Mouse (Mus musculus): ENCODE data around the gene Dot1l. TPM values are rescaled to one million over a fixed set of nuclear protein-coding genes. Genes with fewer than 3 reads are reported as not detected.
"Not testable (repeated sequence)": the region's sequence is repeated elsewhere in the genome, so short reads cannot be mapped to it uniquely, and the experiment has no call there.

Gene Dot1l
- total RNA-seq, 2 experiments from 2014 or later, result 53.2 to 64.6 TPM

DNA sequence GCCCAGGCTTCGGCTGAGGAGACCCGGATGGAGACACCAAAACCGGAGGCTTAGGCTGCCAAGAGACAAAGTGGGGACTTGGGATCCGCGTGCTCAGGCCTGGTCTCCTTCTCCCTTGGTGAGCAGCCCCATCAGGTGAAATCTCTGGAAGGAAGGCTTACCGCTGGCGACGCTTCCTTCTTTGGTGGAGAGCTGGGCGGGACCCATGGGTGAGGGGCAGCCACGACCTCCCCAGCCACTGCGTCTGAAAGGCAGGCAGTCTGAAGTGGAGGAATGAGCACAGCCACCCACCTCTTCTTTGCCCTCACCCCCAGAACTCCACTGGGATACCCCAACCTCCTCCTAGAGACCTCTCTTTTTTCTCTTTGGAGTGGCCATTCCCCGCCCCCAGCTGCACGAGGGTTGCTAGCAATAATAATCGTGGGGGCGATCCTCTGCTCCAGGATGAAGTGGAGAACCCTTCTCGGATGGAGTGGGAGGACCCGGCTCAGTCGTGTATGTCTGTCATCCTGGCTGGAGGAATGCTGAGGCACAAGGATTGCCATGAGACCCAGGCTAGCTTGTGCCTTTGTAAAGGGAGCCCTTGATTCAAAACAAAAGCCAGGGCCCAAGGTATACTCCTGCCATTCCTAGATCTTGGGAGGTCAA, 54.1 kb downstream of the Dot1l start:
- DNase-seq, result no peak

DNA sequence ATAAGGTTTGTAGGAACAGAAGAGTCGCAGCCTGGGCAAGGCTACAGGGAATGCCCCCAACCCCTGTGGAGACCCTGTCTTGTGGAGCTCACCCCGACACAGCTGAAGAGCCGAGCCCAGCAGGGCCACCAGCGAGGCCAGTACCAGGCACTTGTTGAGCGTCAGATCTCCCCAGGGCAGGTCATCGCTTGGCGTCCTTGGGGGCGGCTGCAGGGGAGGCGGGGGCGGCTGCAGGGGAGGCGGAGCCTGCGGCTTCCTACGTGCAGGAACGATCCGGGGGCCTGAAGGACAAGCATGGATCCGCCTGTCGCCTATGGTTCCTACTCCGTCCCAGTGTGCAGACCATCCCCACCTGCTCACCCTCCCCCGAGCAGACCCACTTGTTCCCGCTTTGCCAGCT, 55.1 kb downstream of the Dot1l start:
- peak; percentile 78 to 85 for DNase-seq

DNA sequence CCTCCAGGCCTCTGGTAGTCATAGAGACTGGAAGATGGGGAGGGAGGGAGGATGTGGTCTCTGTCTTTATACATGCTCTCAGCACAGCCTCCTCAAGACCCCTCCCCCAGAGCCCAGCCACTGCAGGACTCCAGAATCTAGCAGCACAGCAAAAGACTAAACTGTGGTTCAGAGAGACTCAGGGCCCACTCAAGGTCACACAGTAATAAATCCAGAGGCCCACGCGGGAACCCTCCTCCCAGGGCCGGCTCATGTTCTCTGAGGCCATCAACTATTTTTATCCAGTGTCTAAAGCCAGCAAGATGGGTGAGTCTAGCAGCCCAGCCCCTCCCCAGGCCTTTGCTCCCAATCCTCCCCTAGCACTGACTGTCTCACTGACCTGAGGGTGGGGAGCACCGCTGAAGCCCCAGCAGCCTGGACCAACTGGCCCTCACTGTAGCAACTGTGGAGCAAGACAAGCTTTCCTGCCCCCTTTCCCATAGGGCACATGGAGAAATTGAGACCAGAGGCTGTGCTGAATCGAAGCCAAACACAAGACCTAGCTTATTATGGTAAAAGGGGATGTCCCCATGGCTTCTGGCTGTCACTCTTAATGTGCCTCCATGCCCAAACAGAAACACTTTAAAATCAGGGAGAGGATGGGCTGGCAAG, 57.5 kb downstream of the Dot1l start:
- DNase-seq, result peak; percentile 68 to 77

DNA sequence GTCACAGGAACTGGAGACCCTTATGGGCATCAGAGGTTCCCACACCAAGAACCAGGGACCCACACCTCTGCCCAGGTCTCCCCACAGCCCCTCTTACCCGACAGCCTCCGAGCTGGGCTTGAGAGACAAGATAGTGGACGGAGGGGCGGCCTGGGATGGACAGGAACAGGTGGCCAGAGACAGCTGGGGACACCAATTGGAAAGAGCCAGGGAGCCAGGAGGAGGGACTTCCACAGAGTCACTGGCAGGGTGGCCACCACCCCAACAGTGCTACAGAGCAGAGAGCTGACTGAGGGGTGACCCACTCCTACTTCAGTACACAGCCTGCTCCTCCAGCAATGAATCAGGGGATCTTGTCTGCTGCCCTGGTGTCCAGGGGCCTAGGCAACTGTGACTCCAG, 58.4 kb downstream of the Dot1l start, which contains the start of gene Jsrp1:
Gene Jsrp1 (minus strand): TSS at position 133 of the 400 bp plus-strand sequence.
- DNase-seq, result no peak

DNA sequence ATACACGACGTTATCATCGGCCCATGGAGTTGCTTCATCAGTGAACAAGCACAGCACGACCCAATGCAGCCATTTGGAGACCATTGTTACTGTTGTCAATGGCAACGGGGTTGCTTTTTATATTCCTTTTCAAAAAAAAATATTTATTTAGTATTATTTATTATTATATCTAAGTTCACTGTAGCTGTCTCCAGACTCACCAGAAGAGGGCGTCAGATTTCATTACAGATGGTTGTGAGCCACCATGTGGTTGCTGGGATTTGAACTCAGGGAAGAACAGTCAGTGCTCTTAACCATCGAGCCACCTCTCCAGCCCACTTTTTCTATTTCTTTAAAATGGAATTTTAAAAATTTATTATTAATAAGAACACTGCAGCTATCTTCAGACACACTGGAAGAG, 59.8 kb downstream of the Dot1l start:
- DNase-seq, result no peak

DNA sequence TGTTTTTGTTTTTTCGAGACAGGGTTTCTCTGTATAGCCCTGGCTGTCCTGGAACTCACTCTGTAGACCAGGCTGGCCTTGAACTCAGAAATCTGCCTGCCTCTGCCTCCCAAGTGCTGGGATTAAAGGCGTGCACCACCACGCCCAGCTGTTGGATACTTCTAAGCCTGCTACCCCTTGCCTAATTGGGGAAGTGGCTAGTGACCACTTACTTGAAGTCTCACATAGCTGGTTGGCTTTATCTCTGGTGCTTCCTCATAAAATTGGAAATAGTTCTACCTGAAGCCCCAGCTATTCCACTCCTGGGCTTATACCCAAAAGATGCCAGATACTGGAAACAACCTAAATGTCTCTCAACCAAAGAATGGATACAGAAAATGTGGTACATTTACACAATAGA, 61.3 kb downstream of the Dot1l start:
- DNase-seq, result not testable (repeated sequence)

DNA sequence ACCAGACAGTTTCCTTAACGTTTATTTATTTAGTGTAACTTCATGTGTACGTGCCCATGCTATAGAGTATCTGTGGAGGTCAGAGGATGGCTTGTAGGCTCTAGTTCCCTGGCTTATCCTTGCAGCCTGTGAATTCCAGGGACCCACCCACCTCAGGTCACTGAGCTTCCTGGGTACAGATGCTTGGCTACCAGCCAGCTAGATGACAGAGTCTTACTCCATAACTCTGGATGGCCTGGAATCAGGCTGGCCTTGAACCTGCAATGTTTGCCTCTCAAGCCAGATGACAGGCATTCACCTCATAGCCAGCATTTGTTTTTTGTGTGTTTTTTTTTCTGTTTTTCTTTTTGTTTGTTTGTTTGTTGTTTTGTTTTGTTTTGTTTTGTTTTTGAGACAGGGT, 62.2 kb downstream of the Dot1l start:
- DNase-seq, result peak in 1 of 2 experiments; percentile 62

DNA sequence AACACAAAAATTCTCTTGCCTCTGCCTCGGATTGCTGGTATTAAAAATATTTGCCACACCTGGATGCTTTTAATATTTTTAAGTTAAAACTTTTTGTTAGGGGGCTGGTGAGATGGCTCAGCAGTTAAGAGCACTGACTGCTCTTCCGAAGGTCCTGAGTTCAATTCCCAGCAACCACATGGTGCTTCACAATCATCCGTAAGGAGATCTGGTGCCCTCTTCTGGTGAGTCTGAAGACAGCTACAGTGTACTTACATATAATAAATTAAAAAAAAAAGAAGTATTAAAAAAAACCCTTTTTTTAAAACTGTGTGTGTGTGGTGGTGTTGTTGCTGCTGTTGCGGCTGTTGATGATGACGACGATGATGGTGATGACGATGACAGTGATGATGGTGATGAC, 62.9 kb downstream of the Dot1l start:
- DNase-seq, result not testable (repeated sequence)

DNA sequence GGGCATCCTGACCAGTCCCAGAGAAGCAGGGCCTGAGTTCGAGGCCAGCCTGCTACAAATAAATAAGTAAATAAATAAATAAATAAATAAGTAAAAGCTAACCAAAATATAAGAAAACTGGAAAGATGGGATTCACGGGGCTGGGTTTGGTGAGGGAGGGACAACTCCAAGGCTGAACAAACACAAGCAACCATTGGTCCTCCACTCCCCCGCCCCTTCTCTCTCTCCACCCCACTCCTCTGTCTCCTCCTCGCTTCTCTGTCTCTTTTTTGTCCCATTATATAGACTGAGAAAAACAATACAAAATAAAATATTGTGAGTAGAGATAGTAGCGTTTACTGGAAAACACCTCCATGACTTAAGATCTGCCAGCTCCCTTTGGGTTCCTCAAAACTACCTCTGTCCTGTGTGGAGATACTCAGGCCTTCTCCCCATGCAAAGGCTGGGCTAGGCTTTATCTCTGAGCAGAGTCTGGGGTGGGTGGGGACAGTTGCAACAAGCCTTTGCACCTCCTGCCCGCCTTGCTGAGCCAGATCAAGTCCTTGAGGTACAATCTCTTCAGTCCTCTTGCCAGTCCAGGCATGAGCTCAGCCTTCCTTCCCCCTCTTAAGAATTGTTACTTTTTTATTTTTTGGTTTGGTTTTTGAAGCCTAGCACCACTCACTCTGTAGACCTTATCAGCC, 63.7 kb downstream of the Dot1l start:
- DNase-seq, result no peak

DNA sequence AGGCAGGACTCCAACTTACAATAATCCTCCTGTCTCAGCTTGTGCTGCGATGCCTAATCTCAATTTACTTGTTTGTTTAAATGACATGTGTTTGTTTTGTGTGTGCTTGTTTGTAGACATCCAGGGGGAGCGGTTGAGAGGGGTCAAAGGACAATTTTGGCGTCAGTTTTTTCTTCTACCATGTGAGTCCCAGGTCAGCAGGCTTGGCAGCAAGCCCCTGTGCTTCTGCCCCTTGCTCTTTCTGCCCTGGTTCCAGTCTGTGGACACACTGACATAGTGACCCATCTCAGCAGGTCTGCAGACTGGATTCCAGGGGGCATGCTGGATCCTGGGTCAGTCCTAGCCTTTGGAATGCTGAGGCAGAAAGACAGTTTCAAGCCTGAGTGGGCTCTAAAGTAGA, 64.4 kb downstream of the Dot1l start:
- no peak for DNase-seq

DNA sequence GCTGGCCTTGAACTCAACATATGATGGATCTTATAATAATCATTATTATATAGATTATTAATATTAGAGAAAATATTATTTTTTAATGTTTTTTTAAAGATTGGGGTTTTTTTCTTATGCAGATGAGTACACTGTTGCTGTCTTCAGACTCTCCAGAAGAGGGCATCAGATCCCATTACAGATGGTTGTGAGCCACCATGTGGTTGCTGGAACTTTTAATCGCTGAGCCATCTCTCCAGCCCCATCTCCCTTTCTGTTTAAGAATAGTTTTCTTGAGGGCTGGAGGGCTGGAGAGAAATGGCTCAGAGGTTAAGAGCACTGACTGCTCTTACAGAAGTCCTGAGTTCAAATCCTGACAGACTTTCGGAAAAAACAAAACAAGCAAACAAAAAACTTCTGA, 67.0 kb downstream of the Dot1l start:
- DNase-seq, result no peak

DNA sequence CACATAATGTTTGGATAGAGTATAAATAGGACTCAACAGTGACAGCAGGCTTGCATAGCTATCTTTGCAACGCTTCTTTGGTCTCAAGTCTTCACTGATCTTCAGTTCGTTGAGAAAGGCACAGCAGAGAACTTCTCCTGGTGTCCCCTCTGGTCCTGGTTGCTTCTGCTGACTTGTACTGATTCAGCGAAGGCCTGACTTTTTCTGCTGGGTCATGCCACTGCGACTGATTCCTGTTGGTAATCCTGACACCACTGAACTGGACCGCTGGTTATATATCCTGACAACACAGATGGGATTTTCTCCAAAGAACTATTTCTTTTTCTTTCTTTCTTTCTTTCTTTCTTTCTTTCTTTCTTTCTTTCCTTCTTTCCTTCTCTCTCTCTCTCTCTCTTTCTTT, 67.5 kb downstream of the Dot1l start:
- no peak for DNase-seq

DNA sequence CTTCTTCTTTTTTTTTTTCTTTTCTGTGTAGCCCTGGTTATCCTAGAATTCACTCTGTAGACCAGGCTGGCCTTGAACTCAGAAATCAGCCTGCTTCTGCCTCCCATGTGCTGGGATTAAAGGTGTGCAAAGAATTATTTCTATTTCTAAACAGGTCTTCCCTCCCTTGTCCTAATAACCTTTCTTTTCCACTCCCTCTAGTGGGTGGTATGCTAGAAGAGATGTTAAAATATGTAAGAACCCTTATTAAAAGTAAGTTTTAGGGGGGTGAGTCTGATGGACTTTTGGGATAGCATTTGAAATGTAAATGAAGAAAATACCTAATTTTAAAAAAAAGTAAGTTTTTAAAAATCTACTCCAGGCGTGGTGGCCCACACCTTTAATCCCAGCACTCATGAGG, 68.3 kb downstream of the Dot1l start:
- DNase-seq, result no peak

DNA sequence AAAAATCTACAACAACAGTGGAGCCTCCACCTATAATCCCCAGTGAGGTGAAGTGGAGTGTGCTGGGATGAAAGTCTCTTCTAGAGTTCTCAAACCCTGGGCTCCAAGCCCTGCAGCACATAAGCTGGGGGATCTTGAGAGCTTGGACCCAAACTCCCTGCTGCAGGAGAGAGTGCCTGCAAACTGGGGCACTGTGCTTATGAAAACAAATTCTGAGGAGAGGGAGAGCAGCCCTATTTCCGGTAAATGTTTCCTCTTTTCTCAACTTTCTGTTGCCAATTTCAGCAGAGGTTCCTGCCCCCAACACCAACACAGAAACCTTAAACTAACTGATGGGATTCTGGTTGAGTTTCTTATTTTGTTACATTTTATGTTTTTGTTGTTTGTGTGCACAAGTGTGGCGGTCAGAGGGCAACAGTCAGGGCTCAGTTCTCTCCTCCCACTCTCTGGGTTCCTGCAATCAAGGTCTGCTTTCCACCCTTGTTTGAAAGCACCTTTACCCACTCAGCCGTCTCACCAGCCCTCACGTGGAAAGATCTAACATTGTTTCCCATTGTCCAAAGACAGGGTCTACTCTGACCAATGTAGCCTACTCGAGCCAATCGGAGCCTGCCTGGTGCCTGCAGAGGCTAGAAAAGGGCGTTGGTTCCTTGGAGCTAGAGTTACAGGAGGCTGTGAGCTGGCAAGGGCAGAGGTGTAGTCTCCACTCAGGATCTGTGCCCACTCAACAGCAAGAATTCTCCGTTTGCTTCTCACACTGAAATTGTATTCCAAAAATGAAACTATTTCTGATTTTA, 69.0 kb downstream of the Dot1l start:
- DNase-seq, result no peak

DNA sequence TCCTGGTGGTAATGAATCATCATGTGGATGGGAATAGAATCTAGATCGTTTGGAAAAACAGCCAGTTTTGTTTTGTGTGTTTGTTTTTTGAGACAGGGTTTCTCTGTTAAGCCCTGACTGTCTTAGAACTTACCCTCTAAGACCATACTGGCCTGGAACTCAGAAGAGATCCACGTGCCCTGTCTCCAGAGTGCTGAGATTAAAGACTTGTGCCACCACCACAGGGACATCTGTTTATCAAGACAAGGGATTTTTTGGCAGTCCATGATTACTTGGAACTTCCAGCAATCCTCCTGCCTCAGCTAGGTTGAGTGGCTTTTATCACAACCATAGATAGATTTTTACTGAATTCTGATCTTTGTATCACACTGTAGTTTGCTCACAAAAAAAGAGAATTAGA, 69.8 kb downstream of the Dot1l start:
- DNase-seq, result no peak

DNA sequence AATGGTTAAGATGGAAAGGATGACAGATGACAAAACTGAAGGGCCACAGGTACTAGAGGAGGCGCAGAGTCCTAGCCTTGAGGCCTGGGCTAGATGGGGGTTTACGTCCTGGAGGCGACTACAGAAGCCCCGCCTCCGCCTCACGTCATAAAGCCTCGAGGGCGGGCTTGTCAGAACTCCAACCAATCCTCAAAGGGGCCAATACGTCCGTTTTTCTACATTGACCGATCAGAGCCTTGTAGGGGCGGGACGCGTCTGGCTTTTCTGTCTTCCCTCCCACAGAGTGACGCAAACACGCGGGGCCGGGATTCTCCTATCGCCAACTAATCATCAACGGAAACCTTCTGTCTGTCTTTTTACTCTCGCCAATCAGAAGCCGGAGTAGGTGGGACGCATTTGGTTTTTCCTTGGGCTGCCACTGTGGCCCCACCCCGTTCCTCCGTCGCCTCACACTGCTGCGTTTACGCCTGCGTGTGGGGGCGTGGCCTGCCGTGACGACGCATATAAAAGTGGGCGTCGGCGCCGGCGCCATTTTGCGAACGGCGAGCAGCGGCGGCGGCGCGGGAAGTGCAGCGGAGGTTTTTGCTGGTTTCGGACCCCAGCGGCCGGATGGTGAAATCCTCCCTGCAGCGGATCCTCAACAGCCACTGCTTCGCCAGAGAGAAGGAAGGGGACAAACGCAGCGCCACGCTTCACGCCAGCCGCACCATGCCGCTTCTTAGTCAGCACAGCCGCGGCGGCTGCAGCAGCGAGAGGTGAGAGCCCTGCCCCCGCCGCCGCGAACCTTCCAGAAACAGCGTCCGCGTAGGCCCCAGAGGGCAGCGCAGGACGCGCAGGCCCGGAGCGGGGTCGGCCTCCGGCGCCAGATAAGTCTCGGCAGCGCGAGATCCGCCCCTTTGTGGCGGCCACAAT, 71.4 kb downstream of the Dot1l start, which contains the start of gene Oaz1:
Gene Oaz1 (plus strand): TSS at position 506 of the 912 bp plus-strand sequence.
- DNase-seq, result peak; percentile 97 to 98

DNA sequence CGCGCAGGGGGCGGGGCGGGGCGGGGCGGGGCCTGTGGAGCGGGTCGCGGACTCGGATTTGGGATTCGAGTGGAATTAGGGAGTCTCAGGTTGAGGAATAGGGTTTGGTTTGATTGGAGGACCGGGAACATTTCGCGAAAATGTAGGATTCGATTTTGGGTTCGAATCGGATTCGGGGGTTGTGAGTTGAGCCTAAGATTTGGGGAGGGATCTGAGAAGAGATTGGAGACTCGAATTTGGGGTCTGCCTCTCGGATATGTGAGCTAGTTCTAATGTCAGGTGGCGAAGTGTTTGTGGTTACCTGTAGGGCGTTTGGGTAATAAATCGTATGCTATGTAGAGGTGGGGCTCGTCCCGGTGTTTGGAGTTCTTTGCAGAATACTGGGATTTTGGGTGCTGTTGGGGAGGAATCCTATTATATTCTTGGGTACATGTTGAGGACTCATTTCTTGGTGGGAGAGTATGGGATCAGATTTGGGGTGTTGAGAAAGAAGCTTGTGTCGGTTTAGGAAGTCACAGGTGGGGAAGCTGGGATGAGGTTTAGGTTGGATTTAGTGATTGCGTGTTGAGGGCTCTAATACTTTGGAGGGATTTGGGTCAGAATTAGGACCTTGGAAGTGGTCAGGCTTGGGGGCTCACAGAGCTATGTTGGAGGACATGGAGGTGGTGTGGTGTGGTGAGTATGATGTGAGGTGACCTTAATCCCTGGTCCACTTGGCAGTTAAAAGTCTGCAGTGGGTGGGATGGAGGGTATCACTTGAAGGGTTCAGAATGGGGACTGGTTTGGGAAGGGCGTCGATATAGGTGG, 72.3 kb downstream of the Dot1l start:
- DNase-seq, result no peak

DNA sequence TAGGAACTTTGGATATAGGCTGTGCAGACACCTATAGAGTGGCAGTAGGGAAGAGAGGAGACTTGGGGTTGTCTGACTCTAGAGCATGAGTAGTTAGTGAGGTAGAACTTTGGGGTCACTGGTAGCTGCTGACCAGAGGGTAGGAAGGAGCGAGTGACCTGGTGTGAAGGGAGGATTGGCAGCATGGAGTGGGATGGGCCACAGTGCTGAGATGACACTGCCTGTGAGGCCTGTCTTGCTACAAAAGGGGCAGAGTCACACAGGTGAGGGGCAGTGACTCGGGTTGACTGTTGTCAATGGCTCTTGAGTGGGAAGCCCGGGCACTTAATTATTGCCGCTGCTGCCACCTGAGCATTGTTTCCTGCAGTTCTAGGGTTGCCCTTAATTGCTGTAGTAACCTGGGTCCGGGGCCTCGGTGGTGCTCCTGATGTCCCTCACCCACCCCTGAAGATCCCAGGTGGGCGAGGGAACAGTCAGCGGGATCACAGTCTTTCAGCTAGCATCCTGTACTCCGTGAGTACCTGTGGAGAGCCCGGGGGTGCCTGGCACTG, 72.9 kb downstream of the Dot1l start:
- peak in 1 of 2 experiments; percentile 38 for DNase-seq

DNA sequence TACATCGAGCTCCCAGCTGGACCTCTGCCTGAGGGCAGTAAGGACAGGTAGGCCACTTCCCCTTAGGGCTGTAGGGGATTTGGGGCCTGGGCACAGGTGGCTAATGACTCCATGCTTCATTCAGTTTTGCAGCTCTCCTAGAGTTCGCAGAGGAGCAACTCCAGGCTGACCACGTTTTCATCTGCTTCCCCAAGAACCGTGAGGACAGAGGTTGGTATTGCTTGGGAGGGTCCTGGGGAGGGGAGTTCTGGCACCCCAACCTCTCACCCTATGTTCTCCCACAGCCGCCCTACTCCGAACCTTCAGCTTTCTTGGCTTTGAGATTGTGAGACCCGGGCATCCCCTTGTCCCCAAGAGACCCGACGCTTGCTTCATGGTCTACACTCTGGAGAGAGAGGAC, 73.6 kb downstream of the Dot1l start:
- DNase-seq, result not testable (repeated sequence)
